Mouse (Mus musculus) retina, embryonic 14.5 days (tissue): Measurements from ENCODE around the gene Hsdl2.
"Not testable (repeated sequence)": the region's sequence is repeated elsewhere in the genome, so short reads cannot be mapped to it uniquely, and the experiment has no call there.

Source experiments
- DNase-seq: peaks from one replicate; pipeline ENCODE4 v3.0.0-alpha.2; 2015; ENCODE audit warnings: low spot score

The Hsdl2 gene

DNA sequence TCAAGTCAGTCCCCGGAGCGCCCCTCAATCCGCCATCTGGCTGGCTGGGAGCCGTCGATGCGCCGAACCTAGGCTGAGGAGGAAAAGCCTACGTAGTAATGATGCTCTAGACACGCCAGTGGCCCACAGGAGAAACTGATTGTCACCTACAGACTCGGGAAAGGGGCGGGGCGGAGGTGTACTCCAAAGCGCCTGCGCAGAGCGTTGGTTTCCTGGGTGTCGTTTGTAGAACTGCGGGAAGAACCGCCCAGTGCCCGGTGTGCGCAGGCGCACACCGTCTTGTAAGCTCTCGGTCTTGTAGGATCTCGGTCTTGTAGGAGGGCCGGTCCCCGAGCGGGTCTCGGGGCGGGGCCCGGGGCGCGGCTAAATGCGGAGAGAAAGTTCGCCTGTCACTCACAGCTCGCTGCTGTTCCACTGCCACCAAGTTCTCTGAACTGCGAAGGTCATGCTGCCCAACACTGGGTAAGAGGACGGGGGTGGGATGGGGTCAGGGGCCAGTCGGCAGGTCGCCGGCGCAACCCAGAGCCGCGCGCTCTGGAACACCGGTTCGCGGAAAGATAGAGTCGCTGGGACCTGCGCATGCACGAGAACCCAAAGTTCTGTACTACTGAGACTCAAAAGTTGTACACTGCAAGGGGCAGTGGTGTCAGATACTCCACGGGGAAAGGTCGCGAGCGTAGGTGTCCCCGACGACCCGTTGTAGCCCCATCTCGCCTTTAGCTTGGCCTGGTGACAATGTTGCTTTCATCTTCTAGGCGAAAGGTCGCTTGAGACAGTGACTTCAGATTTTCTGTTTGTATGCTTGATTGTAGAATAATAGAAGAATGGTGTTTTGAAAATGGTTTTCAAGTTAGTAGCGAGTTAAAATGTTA is at the start of gene Hsdl2:
Gene Hsdl2 (plus strand): TSS at position 250 of the 872 bp plus-strand sequence.
- peak; percentile 100 for DNase-seq

DNA sequence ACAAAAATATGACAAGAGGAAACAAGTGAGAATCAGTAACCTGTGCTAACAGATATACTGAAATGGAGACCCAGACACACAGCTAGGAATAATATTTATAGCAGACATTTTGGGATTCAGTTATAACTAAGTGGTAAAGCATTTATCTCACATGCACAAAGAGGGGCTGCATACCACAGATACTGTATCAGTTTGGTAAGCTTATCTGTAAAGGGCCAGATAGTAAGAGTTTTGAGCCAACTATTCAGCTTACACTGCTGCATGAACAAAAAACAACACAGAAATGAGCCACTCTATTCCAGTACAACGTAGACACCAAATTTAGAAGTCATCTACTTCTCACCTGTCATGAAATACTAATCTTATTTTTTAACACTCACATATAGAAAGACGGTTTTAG is 48.1 kb upstream of the Hsdl2 start:
- DNase-seq, result no peak

DNA sequence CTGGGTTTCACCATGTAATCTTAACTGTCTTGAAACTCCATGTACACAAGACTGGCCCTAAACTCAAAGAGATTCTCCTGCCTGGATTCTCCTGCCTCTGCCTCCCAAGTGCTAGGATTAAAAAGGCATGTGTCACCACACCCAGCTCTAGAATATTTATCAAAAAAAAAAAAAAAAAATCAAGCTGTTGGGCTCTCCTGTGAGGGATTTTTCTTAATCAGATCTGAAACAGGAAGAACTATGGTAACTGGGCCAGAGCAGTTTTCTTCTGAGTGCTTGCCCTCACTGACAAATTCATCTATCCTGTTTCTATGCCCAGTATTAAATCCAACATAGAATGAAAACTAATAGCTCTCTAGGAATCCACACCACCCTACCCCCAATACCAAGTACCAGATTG is 45.7 kb upstream of the Hsdl2 start:
- DNase-seq, result no peak

DNA sequence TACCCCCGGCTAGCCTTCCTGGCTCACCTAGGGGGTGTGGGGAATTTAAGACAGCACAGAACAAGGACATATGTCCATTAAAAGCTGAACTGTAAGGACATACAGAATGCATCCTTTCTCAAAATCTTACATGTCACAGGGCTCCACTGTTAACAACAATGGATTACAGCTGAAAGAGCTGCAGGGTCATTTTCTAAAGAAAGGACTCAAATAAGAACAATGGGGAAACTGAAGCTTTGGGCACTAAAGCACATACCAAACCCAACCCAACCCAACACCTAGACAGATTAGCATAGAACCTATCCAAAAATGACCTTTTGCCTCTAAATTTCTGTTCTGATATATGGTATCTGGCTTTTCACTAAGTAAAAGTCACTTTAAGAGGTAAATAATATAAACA is 45.1 kb upstream of the Hsdl2 start:
- DNase-seq, result no peak

DNA sequence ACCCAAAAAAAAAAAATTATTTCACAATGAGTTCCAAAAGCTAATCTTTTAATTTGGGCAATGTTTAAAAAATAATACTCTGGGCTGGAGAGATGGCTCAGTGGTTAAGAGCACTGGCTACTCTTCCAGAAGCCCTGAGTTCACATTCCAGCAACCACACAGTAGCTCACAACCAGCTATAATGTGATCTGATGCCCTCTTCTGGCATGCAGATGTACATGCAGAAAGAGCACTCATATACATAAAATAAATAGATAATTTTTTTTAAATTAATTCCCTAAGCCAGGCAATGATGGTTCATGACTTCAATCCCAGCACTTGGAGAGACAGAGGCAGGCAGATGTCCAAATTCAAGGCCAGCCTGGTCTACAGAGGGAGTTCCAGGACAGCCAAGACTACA is 38.4 kb upstream of the Hsdl2 start:
- no peak for DNase-seq

DNA sequence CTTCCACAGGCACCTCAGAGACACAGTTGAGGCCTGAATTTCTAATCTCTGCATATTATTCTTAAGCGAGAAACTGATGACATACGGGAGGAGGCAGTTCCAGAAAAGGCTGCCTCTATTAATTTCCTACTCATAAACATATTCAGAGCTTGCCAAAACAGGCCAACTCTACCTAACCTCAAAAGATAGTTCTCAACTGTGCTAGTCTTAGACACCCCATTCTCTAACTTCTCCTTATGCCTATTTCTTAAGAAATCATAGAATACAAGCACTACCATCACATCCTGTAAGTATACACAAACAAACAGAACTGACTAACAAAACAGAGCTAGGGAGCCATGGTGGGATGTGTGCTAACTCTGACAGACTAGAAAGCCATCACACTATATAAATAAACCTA is 36.7 kb upstream of the Hsdl2 start:
- DNase-seq, result no peak

DNA sequence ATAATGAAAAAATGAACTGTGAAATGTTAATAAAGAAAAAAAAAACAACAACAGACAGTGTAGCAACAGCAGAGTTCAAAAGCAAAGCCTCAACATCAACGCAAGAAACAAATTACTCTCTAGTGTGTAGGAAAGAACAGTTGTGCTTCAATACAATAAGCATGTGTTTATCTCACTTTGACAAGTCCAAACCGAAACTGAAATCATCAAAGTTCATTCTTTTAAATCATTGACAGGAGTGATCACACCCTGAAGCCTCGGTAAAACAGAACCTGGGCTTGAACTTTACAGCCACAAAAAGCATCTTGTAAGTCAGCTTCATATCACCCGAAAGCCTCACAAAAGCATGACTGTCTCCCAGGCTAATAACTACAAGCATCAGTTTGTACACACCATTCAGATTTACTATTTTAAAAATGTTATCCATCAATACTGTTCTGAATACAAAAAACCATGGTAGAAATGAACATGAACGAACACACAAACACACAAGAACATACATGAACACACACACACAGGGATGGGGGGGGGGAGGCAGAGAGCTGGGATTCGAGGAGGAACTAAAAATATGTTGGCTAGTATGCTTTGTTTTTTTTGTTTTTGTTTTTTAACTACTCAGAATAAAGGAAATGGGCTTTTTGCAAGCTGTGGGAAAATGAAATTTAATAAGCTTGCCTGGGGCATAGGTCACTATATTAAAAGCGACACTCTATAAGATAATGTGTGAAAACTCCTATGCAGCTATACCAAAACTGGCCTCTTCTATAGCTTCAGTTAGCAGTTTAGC is 34.9 kb upstream of the Hsdl2 start:
- no peak for DNase-seq

GRCm38 (mm10) chr4:59547136-59547889 is 34.0 kb upstream of the Hsdl2 start:
- DNase-seq, result peak; percentile 33

DNA sequence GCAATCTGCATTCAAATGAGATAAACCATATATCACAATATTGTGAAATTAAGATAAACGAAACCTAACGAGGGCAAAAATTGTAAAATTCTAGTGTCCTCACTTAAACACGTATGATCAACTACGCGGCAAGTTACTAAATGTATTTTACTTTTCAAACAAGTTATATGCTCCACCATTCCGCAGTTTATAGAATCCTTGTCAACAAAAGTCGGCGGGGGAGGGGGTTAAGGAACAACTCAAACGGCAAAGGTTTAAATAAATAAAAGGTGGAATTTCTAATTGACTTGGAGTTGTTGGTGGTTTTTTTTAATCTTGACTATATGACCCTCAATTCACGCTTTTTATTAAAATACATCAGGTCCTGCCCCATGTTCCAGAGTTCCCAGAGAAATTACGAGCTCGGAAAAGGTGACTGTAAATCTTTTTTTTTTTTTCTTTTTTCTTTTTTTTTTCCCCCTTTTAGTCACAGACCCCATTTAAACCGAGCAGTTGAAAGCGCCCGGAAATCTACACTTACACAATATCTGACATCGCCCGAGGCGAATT is 33.3 kb upstream of the Hsdl2 start:
- DNase-seq, result peak; percentile 12

DNA sequence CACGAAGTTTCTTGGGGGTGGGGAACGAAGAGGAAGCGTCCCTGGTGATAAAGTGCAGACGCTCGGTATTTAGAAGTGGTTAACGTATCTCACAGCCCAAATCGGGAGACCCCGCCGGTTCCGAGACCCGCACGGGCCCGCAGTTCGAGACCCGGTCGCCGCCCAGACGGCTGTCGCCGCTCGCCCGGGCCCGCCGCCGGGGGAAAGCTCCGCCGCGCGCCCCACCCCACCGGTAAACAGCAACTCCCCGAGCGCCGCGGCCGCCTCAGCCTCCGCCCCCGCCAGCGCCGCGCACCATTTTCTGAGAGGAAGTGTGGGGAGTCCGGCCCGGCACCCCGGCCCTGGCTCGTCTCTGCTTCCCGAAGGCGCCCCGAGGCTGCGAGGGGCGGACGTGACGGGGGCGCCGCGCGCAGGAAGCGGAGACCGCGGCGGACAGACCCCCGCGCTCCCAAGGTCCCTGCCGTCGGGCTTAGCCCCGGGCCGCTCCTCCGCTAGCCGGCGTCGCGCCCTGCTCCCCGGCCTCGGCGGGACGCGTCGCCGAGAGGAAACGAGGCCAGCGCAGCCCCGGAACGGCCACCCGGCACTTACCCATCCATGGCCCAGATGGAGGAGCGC is 32.7 kb upstream of the Hsdl2 start:
- no peak for DNase-seq

DNA sequence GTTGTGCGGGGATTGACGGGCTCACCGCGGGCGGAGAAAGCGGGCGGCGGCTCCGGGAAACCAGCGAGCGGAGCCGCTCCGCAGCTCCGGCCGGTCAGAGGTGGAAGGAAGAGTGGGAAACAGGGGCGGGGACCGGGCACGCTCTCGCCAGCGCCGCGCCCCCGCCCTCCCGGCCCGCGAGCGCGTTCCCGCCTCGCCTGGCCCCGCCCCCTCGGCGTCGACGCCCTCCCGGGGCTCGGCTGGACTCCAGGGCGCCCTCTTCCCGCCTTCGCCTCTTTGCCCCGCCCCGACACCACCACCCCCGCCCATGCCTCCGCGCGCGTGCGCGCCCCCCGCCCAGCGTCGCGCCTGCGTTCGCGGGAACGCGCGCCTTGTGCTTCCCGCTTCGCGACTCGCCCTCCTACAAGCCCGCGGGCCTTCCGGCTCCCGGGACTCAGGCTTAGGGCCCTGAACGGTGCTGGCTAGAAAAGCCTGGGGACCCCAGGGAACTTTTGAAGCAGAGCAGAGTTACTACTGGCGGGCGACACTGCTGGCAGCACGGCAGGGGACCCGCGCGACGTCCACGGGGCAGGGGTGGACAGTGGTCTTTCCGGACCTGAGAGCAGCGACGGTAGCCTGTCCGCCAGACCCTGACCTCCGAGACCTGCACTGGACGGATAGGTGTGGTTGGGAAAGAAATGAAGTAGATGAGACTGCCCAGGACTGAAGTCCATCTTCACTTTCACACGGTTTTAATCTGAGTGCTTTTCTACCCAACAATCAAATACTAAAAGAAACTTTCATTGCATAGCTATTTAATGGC is 32.0 kb upstream of the Hsdl2 start, which contains the start of gene Ptbp3:
Gene Ptbp3 (minus strand): TSS at position 190 of the 802 bp plus-strand sequence.
- peak; percentile 92 for DNase-seq

DNA sequence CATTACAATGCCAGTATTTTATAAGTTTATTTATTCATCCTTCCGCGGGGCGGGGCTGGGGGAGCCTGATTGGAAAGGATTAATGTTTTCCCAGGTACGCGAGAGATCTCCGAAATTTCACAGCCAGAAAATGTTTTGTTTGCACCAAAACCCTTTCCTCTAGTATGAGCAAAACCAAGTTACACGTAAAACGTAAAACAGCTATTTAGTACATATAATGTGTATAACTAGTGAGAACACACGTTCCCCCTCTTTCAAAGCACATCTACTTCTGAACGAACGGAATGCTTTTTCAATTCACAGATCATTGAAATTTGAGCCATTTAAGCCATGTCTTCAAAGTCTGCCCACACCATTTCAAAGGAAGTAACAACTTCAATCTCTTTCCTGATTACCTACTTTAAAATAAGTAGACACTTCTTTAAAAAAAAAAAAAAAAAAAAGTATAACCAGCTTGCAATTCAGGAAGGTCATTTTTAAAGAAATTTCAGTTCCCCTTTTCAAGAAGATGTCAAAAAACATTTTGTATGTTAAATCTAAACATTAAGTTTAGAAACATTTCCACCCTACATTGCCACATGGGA is 31.3 kb upstream of the Hsdl2 start:
- no peak for DNase-seq

DNA sequence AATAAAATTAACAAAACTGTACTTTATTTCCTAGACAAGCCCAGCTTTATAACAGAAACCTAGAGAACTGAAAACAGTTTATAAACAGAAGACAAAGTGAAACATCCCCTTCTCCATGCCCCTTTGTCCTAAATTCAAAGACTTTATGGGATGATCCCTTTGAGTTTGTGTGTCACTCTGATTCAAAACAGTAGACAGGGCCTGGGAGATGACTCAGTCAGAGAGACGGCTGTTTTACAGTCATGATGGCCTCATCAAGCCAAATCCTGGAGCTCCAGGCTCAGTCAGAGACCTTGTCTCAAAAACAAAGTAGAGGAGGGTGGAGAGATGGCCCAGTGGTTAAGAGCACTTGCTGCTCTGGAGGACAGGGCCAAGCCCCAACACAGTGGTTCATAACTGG is 29.5 kb upstream of the Hsdl2 start:
- no peak for DNase-seq

- DNase-seq, result no peak
These were observed 28.5 kb upstream of the Hsdl2 start for GRCm38 (mm10) chr4:59552835-59553234.

- DNase-seq, result no peak
These were observed 27.8 kb upstream of the Hsdl2 start for GRCm38 (mm10) chr4:59553576-59553975.

GRCm38 (mm10) chr4:59555177-59555576 is 26.2 kb upstream of the Hsdl2 start:
- DNase-seq, result no peak

DNA sequence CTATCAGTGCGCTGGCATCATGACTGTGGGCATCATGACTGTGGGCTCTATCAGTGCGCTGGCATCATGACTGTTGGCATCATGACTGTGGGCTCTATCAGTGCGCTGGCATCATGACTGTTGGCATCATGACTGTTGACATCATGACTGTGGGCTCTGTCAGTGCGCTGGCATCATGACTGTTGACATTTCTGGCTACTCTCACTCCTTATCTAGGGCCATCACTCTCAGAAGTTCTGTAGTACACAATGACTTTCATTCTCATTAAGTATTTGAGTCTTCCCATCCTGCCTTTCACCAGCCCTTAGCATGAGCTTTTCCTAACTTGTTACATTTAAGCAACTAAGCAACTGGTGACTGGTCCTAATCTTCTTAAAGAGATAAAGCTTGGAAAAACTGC is 24.0 kb upstream of the Hsdl2 start:
- not testable (repeated sequence) for DNase-seq

DNA sequence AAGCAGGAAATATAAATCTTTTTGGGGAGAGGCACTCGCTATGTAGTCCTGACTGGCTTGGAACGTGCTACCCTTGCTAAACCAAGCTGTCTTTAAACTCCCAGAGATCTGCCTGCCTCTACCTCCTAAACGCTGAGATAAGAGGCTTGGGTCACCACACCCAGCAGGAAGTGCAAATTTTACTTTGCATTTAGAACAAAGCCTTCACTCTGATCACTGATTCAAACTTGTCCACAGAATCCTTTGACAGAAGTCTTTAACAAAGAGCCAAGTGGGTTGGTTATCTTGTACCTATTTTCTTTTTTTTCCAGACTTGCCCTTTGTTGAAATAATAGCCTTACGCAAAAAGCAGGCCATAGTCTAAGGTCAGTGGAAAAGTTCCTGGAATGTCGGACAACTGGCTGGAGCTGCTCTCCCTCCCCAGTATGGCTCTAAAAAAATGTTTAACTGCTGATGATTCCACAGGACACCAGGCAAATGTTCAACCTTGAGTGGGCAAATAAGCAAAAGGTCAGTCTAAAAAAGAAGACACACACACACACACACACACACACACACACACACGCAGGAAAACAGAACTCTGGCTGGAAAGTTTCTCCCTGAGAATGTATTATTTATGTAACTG is 23.2 kb upstream of the Hsdl2 start:
- DNase-seq, result no peak

DNA sequence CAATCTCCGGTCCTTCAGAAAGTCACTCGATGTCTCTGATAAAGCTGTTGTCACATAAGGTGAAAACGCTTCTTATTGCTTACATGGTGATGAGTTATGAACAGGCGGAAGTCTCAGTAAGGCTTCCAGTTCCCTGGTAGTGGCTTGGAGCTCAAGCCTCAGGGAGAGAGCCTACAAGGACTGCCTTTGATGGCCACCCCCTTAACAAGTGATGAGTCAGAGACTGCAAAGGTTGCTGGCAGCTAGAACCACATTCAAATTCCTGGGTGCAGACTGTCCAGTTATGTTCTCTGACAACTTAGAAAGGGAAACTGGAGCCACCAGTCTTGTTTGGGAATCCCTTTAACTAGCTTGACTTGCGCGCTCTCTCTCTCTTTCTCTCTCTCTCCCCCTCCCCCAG is 21.2 kb upstream of the Hsdl2 start:
- no peak for DNase-seq

GRCm38 (mm10) chr4:59564128-59564527 is 17.2 kb upstream of the Hsdl2 start:
- no peak for DNase-seq
